In genomic region chr13:60420386-60420785, GRCm38 (mm10) we compare ENCODE assay signal across 13 mouse cellular contexts.
DNase-seq lines count a peak whose midpoint lies in the region; ATAC-seq lines count a peak whose summit lies in the region.
"Had no signal": no experiment of that assay in that cellular context is flagged by ENCODE, and none has a peak within 500 bp of the region (broad histone marks: within the 10 kb centered on the region; RNA-seq: fewer than 3 reads in every experiment).

No protein-coding gene starts in this region.

- 18% methylated on average over 7 of the region's 7 CpGs for WGBS in hindbrain, embryonic 16.5 days
- WGBS in hindbrain, embryonic 11.5 days, result 23% methylated on average over 7 of the region's 7 CpGs

- no peaks in the 10 kb centered on the region for H3K36me3 ChIP-seq in hindbrain, embryonic 16.5 days (ENCODE audit: control insufficient read depth, insufficient read depth, low read length)
- H3K36me3 ChIP-seq in hindbrain, embryonic 11.5 days (ENCODE audit: control insufficient read depth, insufficient read depth, low read length), result no peaks in the 10 kb centered on the region
- H3K36me3 ChIP-seq: limb, embryonic 13.5 days had no signal

- H3K27me3 ChIP-seq in hindbrain, embryonic 16.5 days (replicated peaks; ENCODE audit: control insufficient read depth, insufficient read depth, low read length), result no peaks in the 10 kb centered on the region
- no peaks in the 10 kb centered on the region for H3K27me3 ChIP-seq in hindbrain, embryonic 11.5 days (ENCODE audit: control insufficient read depth, insufficient read depth, low read length)
- H3K27me3 ChIP-seq: limb, embryonic 13.5 days had no signal

- DNase-seq in frontal cortex, postnatal 36 days (ENCODE audit: low spot score in 2 of 2), result no peak
- DNase-seq in hindbrain, embryonic 11.5 days (ENCODE audit: low spot score), result no peak
- peak; percentile 30 to 38 for DNase-seq in right cerebral cortex, postnatal 10 days (ENCODE audit: low spot score in 2 of 2)
- no peak for DNase-seq in right cerebral cortex, adult 2 months (ENCODE audit: low spot score in 2 of 2)
- no peak for DNase-seq in spleen, postnatal 10 days (ENCODE audit: low spot score in 2 of 2)
- DNase-seq: adrenal gland, adult 8-10 months; gastrocnemius, postnatal 36 days; kidney, adult 11 months; thymus, adult 2 months had no signal

- H3K9ac ChIP-seq in hindbrain, embryonic 16.5 days (ENCODE audit: low read depth, low read length), result no peak overlapping the region
- no peak overlapping the region for H3K9ac ChIP-seq in hindbrain, embryonic 11.5 days (ENCODE audit: low read depth, low read length)
- H3K9ac ChIP-seq: limb, embryonic 13.5 days had no signal

- no peak overlapping the region for H3K27ac ChIP-seq in hindbrain, embryonic 16.5 days (ENCODE audit: low read depth, low read length)
- H3K27ac ChIP-seq in hindbrain, embryonic 11.5 days (ENCODE audit: low read depth, low read length), result no peak overlapping the region

- H3K9me3 ChIP-seq in hindbrain, embryonic 16.5 days (ENCODE audit: control insufficient read depth, low read length), result no peaks in the 10 kb centered on the region
- no peaks in the 10 kb centered on the region for H3K9me3 ChIP-seq in hindbrain, embryonic 11.5 days (ENCODE audit: control insufficient read depth, low read length)
- H3K9me3 ChIP-seq: limb, embryonic 13.5 days had no signal

- H3K4me2 ChIP-seq in hindbrain, embryonic 16.5 days (ENCODE audit: low read length), result no peak overlapping the region
- no peak overlapping the region for H3K4me2 ChIP-seq in hindbrain, embryonic 11.5 days (replicated peaks; ENCODE audit: low read depth, low read length)
- H3K4me2 ChIP-seq: limb, embryonic 13.5 days had no signal

- H3K4me1 ChIP-seq in hindbrain, embryonic 16.5 days (ENCODE audit: control insufficient read depth, insufficient read depth, low read depth, low read length), result no peaks in the 10 kb centered on the region
- H3K4me1 ChIP-seq in hindbrain, embryonic 11.5 days (replicated peaks; ENCODE audit: control insufficient read depth, insufficient read depth, low read length), result no peaks in the 10 kb centered on the region

- ATAC-seq in frontal cortex, adult (ENCODE audit: low TSS enrichment), result peak; percentile 62
- peak; percentile 54 for ATAC-seq in hindbrain, embryonic 16.5 days
- no peak for ATAC-seq in hindbrain, embryonic 11.5 days (ENCODE audit: low FRiP score)
- ATAC-seq: CD4-positive, CD25-positive, alpha-beta regulatory T cell, adult 4 months had no signal

- H3K4me3 ChIP-seq in hindbrain, embryonic 16.5 days (ENCODE audit: low read length), result no peak overlapping the region
- H3K4me3 ChIP-seq in hindbrain, embryonic 11.5 days (ENCODE audit: low read depth, low read length), result no peak overlapping the region
- H3K4me3 ChIP-seq: limb, embryonic 13.5 days had no signal

Comparison
In these comparisons a context has a peak if more than half of its experiments do, and no peak if none do; other contexts are left out.
1. DNase-seq: peak in right cerebral cortex, postnatal 10 days (2 of 2); none in frontal cortex, postnatal 36 days (0 of 2), hindbrain, embryonic 11.5 days (single experiment), right cerebral cortex, adult 2 months (0 of 2) and spleen, postnatal 10 days (0 of 2).